Mouse (Mus musculus) heart, adult 2 months (tissue): Measurements from ENCODE around the gene Tmem189.
A peak's percentile ranks its signal among the peaks of the same experiment; 100 is the strongest.

Experiments
- CTCF ChIP-seq: fragments of 200-600 bp; IDR thresholded peaks from 2 replicates; pipeline ENCODE4 v1.8.1; 2022; ENCODE audit warnings: antibody characterized with exemption, mild to moderate bottlenecking, moderate library complexity
- EP300 ChIP-seq: fragments of 200-500 bp; IDR thresholded peaks from 2 replicates; pipeline ENCODE4 v1.6.1; 2011; ENCODE audit warnings: low read depth, low read length, control low read depth; ENCODE audit not compliant: insufficient read depth
- POLR2A ChIP-seq: fragments of 200-500 bp; IDR thresholded peaks from 2 replicates; pipeline ENCODE4 v1.6.1; 2011; ENCODE audit warnings: mild to moderate bottlenecking, low read depth, low read length, control low read depth; ENCODE audit not compliant: insufficient read depth

DNA sequence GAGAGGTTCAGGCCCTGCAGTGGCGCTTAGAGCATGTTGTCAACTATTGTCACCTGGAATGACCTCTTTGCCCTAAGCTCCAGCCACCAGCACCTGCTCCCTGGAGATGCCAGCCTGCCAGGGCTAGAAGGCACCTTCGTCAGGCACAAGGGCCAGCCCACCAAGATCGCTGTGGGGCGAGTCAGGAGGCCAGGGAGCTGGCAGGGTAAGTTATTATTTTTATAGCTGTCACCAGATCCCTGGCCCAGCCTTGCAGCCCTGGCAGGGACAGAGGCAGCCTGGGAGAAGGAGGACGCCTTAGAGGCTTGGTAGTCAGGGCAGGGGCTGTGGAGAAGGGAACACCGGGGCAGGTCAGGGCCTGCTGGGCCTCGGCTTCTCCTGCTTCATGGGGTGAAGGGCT lies 6.5 kb upstream of the Tmem189 start:
- TF ChIP-seq EP300 (peak; percentile 73; the same call in 1 of the 2 replicates), CTCF (no peak), POLR2A (no peak; the same call in 1 of the 2 replicates)
